Mouse (Mus musculus): ENCODE data around the gene Gp1ba.

Gp1ba gene

GRCm38 (mm10) chr11:70638714-70639278 lies at the start of gene Gp1ba:
TSS of gene Gp1ba (plus strand) at chr11:70639122.
- DNase-seq (ENCODE audit: low read depth, low spot score) = no peak

- no peak for DNase-seq (ENCODE audit: low read depth, low spot score)
These were observed 47.2 kb upstream of the Gp1ba start for GRCm38 (mm10) chr11:70591733-70592132.

- no peak for DNase-seq (ENCODE audit: low read depth, low spot score)
These were observed 44.5 kb upstream of the Gp1ba start for GRCm38 (mm10) chr11:70594253-70594989.

- no peak for DNase-seq (ENCODE audit: low read depth, low spot score)
These were observed 43.3 kb upstream of the Gp1ba start for GRCm38 (mm10) chr11:70595638-70596037.

DNA sequence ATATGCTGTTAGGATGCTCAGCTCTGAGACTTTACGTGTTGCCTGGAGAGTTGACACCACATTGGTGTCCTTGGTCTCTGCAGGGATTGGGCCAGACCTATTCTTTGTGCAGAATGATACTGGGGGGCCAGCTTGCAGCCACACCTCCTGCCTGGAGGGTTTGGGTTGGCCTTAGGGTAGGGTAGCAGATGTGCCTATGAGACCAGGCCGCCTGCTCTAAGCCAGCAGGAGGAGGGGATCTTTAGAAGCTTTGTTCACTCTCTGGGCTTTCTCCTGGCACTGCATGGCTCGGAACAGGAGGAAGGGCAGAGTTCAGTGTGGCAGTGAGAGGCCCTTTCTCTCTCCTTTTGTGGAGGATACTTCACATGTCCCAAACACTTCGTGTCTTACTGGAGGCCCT lies 42.8 kb upstream of the Gp1ba start:
- no peak for DNase-seq (ENCODE audit: low read depth, low spot score)

- no peak for DNase-seq (ENCODE audit: low read depth, low spot score)
These were observed 41.6 kb upstream of the Gp1ba start for GRCm38 (mm10) chr11:70597301-70597700.

GRCm38 (mm10) chr11:70598451-70598953 lies 40.4 kb upstream of the Gp1ba start:
- DNase-seq (ENCODE audit: low read depth, low spot score) = no peak

DNA sequence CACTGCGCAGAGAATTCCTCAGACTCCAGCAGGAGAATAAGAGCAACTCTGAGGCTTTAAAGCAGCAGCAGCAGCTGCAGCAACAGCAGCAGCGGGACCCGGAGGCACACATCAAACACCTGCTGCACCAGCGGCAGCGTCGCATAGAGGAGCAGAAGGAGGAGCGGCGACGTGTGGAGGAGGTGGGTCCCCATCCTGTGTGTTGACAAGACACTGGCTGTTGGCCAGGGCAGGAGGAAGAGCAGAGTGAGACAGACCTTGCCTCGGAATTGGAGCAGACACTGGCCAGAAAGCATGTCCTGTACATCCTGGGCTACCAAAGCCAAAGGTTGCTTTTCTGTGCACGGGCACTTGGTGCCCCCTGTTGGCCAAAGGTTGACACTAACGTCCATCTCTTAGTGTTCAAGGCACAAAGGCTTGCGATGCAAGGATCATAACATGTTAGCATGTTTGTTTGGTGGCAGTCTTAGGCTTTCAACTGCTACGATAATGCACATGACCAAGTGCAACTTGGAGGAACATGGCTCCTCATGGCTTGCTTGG lies 33.8 kb upstream of the Gp1ba start:
- peak; percentile 70 for DNase-seq (ENCODE audit: low read depth, low spot score)

GRCm38 (mm10) chr11:70606717-70607116 lies 32.2 kb upstream of the Gp1ba start:
- DNase-seq (ENCODE audit: low read depth, low spot score) = no peak

DNA sequence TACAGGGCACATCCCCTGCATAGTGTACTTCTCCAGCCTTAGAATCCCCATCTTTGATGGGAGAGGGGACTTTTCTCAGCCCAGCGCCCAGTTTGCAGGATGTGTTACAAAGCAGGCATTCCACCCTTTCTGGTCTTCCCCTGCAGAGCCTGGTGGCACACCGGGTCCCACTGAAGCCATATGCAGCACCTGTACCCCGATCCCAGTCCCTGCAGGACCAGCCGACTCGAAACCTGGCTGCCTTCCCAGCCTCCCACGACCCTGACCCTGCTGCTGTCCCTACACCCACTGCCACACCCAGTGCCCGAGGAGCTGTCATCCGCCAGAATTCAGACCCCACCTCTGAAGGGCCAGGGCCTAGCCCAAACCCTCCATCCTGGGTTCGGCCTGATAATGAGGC lies 31.3 kb upstream of the Gp1ba start:
- no peak for DNase-seq (ENCODE audit: low read depth, low spot score)

GRCm38 (mm10) chr11:70608381-70609066 lies 30.4 kb upstream of the Gp1ba start:
- peak; percentile 68 for DNase-seq (ENCODE audit: low read depth, low spot score)

DNA sequence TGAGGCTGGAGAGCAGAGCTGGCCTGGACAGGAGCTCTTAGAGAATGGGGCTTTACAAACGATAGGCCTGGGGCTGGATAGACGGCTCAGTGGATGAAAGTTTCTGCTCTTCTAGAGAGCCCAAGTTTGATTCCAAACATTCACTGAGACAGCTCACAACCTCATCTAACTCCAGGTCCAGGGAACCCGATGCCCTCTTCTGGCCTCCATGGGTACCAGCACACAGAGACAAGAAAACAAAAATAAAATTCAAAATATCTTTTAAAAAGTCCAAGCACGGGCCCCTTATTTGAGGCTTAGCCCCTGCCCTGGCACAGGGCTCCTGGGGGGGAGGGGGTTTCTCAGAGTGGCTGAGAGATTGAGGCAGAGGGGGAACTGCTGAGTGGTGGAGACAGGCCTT lies 28.2 kb upstream of the Gp1ba start:
- DNase-seq (ENCODE audit: low read depth, low spot score) = no peak

- DNase-seq (ENCODE audit: low read depth, low spot score) = no peak
These were observed 26.4 kb upstream of the Gp1ba start for GRCm38 (mm10) chr11:70612505-70612904.

DNA sequence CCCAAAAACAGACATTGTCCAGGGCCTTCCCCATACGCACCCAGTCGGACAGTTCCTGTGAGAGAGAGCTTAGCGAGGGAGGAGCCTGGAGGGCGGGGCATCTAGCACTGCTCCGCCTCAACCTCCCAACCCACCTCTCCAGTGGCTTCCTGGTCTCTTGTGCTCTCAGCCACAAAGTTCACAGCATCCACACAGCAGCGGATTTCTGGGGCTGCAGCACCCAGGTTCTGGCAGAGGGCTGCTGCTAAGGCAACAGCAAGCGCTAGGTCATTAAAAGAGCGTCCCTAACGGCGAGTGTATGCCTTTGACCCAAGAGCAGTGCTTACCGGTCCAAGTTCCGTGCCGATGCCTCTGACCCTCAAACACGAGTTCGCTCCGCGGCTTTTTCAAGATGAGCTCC lies 23.8 kb upstream of the Gp1ba start:
- DNase-seq (ENCODE audit: low read depth, low spot score) = peak; percentile 90

- DNase-seq (ENCODE audit: low read depth, low spot score) = no peak
These were observed 23.3 kb upstream of the Gp1ba start, which contains the start of gene 4930544D05Rik for GRCm38 (mm10) chr11:70615516-70616093. TSS of gene 4930544D05Rik (plus strand) at chr11:70615848.

DNA sequence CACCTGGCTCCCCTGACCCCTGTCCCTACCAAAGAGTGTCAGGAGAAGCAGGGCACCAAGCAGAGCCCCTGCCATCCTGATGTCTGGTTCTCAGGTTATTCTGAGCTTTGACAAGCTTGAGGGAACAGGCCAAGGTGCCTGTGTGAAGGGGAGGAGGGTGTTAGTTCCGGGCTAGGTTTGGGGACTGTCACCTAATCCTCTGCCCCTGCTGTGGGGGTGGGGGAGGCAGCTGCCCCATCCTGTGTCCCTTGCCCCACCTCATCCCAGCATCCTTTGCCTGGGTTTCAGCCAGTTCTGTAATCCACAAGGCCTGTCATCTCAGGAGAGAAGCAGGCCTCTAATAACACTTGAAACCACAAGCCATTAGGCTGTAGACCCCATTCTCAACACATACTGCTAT lies 19.8 kb upstream of the Gp1ba start, which contains the start of gene Chrne:
Gene Chrne (minus strand): TSS at position 116 of the 400 bp plus-strand sequence.
- DNase-seq (ENCODE audit: low read depth, low spot score) = no peak

- peak; percentile 80 for DNase-seq (ENCODE audit: low read depth, low spot score)
These were observed 16.7 kb upstream of the Gp1ba start for GRCm38 (mm10) chr11:70621972-70622814.

DNA sequence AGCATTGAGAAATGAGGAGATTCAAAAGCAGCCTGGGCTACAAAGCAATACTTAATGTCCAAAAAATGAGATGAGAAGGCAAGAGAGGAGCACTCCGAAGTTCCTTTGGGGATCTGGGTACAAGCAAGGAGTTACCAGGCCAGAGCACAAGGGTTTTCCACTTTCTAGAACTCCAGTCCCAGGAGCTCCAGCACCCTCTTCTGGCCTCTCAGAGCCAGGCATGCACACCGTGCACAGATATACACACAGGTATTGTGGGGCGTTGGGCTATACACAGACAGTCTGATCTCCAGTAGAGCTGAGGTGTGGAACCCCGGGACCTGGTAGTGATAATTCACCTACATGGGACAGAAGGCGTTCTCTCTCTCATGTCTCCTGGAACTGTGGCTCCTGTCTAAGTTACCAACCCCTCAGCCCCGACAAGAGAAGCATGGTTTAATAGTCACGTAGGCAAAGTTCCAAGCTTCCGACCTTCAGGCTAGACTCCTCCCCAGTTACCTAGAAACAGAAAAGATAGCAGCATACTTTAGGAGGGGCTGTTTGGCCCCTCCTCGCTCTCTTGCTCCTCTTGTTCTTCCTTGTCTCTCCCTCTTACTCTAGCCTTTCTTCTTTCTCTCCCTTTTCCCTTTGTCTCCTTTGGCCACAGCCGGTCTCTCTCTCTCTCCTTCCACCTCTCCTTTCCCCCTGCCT lies 15.7 kb upstream of the Gp1ba start:
- peak; percentile 87 for DNase-seq (ENCODE audit: low read depth, low spot score)

GRCm38 (mm10) chr11:70625473-70625872 lies 13.4 kb upstream of the Gp1ba start:
- DNase-seq (ENCODE audit: low read depth, low spot score) = peak; percentile 75

DNA sequence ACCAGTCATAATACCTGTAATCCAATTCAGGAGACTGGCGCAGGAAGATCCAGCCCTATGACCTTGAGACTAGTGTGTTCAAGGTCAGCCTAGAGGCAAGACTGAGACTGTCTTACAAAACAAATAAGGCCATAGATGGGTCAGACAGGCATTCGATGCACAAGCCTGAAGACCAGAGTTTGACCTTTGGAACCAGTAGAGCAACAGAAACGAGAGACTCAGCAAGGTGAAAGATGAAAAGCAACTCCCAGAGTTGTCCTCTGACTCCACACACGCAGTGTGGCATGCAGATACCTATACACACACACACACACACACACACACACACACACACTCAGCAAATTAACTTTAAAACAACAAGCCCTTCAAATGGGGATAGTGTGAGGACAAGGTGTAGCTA lies 12.0 kb upstream of the Gp1ba start:
- DNase-seq (ENCODE audit: low read depth, low spot score) = peak; percentile 35

Data from R1 (cell line).